Mouse (Mus musculus) ES-Bruce4 (cell line): Measurements from ENCODE around the gene BC048403.

ENCODE experiments used
- CTCF ChIP-seq: IDR thresholded peaks from one replicate; pipeline ENCODE4 v1.8.1; 2011; ENCODE audit warnings: low read depth, low read length
- EP300 ChIP-seq: IDR thresholded peaks from 2 replicates; pipeline ENCODE4 v1.6.1; 2011; ENCODE audit warnings: low read depth, low read length; ENCODE audit not compliant: insufficient read depth

DNA sequence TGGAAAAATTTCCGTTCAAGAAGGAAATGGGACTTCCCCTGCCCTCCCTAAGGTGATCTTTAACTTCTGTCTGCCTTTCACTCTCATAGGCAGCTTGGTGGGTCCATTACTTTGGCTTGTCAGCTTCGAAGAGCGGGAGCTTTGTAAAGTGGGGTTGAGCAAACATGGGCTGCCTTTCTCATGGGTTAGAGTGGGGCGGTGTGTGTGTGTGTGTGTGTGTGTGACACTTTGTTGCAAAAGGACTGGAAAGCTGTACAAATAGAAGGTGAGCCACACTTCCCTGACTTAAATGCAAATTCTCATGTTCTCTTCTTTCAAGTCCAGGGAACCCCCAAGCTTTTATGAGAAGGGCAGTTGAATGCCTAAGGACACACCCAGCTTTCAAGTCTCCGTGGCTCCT, 14.5 kb downstream of the BC048403 start:
- no peak for TF ChIP-seq EP300
- TF ChIP-seq CTCF: no peak
